Mouse (Mus musculus) adrenal gland, adult 18-20 months (tissue): ENCODE measurements around the gene Vmn1r32. TPM values are rescaled to one million over a fixed set of nuclear protein-coding genes. Genes with fewer than 3 reads are reported as not detected.

Source experiments
- DNase-seq, 2 experiments: peaks; one replicate each; pipeline ENCODE4 v3.0.0; 2021 to 2022; ENCODE audit warnings: low spot score in 2 of 2
- long read RNA-seq, 2 experiments: library from polyadenylated mRNA; stranded (forward); transcript quantifications; one replicate each; pipeline ENCODE4 v2.0.0; 2021
- total RNA-seq, 2 experiments: library from RNA; stranded (reverse); gene quantifications; 1 replicate in 1 of 2; 2 replicates in 1 of 2; pipeline ENCODE4 v1.2.3; 2021

Vmn1r32 gene
- not detected for total RNA-seq
- long read RNA-seq, experiment 1 = 0 reads
- long read RNA-seq, experiment 2 = 0 reads

DNA sequence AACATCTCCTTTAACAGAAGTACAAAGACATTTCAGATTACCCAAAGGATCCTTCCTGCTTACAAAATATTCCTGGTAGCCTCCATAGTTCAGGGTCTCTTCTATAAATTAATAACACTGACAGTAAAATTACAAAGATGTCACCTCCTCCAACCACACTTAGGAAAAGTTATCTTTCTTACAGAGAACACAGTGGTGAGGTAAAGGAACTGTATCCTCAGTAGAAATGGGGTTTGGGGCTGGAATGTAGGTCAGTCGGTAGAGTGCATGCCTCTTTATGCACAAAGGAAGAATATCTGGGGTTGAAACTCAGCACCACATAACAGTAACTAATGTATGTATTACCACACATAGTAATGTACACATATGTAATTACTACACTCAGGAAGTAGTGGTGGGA lies at the start of gene Vmn1r32:
TSS of gene Vmn1r32 (minus strand) at position 101 of the 400 bp plus-strand sequence.
- no peak for DNase-seq

DNA sequence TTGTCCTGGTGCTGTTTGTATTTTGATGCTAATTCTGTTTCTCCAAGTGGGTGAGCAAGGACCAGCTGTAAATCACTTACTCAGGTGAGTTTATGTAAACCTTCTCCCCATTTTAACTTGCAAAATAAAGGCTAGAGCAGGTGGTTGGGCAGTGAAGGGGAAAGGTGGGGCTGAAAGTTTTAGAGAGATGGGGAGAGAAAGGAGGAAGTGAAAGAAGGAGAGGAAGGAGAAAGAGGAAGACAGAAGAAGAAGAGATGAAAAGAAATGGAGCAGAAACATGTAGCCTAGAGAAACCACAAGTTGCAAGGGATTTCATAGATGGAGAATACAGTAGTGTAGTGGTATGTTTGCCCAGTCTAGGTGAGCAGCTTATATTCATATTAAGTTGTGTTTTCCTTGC lies 35.9 kb upstream of the Vmn1r32 start:
- no peak for DNase-seq

DNA sequence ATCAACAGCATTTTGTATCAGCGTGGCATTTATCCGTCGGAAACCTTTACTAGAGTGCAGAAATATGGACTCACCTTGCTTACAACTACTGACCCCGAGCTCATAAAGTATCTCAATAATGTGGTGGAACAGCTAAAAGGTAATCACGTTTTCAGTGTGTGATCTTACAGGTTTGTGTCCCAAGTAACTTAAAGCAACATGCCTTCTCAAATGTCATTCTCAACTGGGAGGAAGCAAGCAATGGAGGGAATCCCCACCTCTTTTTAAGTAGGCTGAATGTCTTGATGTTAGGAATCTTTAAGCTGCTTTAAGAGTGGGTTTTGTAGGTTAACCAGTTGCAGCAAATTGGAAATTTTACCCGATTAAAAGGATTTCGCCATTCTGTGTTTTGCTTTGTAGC lies 23.9 kb downstream of the Vmn1r32 start:
- no peak for DNase-seq

DNA sequence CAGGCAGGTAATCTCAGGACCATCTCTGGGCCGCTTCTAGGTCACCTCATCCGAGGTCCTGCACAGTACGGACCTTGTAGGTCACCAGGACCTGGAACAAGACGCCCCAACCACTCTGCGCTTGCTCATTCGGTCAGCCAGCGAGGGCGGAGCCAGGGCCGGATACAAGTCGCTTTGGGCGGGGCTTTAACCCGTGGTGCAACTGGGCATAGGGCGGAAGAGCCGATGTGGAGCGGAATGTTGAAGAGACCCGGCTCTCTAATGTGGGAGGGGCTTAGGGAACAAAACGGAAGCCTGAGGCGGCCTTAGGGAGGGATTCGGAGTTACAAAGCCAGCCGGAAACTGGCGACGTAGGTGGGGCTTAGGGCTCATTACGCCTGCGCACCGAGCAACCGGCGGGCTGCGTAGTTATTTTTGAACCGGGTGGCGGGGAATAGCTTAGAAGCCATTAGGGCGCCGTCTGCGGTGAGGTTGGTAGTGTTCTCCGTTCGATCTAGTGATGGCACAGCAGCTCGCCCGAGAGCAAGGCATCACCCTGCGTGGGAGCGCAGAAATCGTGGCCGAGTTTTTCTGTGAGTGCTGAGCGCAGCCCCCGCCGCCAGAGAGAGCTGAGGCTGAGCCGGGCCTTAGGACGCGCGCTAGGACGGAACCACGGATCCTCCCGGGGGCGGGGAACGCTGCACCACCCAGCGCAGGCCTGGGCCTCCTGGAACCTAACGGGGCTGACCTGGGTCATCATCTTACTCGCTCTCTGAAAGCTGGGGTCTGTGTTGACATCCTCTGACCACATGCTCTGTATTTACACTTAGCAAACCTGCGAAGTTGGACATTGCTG lies 24.7 kb downstream of the Vmn1r32 start, which contains the start of gene Mad2l1:
TSS of gene Mad2l1 (plus strand) at position 363 of the 835 bp plus-strand sequence.
- peak; percentile 92 for DNase-seq

DNA sequence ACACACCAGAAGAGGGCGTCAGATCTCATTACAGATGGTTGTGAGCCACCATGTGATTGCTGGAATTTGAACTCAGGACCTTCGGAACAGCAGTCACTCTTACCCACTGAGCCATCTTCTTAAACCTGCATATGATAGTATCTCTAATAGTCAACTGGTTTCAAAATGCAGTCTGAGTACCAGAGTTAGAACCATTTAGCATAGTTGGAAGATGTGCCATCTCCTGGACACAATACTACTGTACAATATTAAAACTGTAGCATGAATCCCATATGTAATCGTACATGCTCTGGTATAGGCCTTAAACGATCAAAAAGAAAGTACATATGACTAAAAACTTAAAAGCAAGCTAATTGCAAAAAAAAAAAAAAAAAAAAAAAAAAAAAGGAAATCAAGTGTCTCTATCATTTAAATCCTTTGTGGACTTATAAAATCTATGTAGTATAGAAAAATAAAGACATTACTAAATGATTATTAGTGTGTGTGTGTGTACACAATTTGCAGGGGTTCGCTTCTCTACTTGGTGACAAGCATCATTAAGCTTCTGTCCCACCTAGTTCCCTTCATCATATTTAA lies 25.4 kb downstream of the Vmn1r32 start:
- DNase-seq = no peak

DNA sequence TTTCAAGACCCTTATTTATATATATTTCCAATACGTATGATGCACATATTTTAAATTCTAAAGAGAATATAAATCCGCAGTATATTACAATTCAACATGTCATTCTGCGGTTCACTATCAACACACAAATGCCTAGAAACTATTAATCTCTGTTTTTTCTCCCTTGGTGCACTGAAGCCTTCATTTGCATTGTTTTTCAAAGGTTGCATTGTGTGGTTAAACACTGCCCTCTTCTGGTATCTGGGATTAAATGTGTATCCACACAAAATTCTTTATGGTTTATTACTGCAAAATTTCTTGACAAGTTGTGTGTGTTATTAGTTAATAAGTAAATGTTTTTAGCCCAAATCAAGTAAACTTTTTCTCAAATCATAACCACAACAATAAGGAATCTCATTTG lies 26.7 kb downstream of the Vmn1r32 start:
- DNase-seq = peak in 1 of 2 experiments; percentile 6

GRCm38 (mm10) chr6:66528386-66528785 lies 31.5 kb downstream of the Vmn1r32 start:
- no peak for DNase-seq

DNA sequence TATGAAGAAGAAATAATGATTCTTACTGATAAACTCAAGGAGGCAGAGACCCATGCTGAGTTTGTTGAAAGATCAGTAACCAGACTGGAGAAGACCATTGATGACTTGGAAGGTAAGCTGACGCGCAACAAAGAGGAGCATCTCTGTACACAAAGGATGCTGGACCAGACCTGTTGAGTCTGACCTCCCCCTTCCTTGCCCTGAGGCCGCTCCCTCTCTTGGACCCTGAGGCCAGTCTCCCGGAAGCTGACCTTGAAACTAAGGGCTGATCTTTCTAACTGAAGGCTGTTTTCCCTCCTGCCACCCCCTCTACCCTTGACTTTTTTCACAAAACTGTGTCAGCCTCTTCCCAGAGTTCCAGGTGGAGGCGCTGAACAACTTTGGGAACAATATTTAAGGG lies 43.5 kb downstream of the Vmn1r32 start:
- DNase-seq = no peak

Other genes with a start within 250 kb of the Vmn1r32 start
- gene Mad2l1, start 24.7 kb downstream of the Vmn1r32 start, total RNA-seq = 1 to 10 TPM; 3.7 to 4.2 TPM
- gene Vmn1r33, start 58.2 kb upstream of the Vmn1r32 start, total RNA-seq = not detected
- gene Vmn1r34, start 83.8 kb upstream of the Vmn1r32 start, total RNA-seq = not detected
- not detected for gene Vmn1r35, start 125.8 kb upstream of the Vmn1r32 start, total RNA-seq
- not detected for gene Vmn1r36, start 159.1 kb upstream of the Vmn1r32 start, total RNA-seq
- not detected for gene Vmn1r37, start 169.3 kb upstream of the Vmn1r32 start, total RNA-seq
- gene Vmn1r38, start 222.5 kb upstream of the Vmn1r32 start, total RNA-seq = not detected